Mouse (Mus musculus): ENCODE measurements around the gene Abcb6. TPM values are rescaled to one million over a fixed set of nuclear protein-coding genes. Genes with fewer than 3 reads are reported as not detected.

Abcb6 gene
- polyA plus RNA-seq (2012; rRNA removed): 45.2 and 45.8 TPM in 2 replicates

DNA sequence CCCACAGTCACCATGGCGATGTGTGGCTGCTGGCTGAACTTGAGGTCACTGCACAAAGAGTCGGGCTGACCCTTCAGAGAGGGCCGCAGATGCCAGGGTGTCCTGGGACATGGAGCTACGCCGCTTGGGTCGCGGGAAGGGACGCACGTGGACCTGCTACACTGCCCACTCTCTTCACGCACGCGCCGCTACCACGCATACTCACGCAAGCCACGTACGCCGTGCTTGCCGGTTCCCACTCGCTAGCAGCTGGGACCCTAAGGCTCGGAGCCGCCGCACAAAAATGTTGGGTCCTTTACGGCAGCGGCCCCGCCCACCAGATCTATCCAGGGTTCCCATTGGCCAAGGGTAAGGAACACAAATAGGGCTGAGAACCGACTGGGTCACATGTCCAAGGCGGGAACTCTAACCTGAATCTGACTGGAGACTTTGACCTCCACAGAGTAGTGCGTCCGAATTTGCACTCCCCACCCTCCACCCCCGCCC, at the start of gene Abcb6:
TSS of gene Abcb6 (minus strand) at position 288 of the 486 bp plus-strand sequence.

DNA sequence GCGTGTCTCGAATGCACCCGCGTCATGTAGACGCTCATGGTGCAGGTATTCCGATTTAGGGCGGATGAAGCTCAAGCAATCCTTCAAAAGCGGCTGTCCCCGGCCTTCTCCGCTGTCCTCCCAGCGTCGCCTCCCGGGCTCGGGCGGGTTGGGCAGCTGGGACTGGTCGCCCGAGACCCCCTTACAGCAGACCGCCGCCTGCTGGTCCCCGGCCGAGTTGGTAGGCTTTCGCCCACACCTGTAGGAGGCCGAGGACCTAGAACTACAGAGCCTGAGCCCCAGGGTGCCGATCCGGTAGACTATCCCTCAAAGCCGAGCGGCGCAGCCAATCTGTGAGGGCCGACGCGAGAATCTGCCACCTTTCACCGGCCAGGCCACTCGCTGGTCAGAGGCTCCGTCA, 39.3 kb upstream of the Abcb6 start, which contains the start of gene Tuba4a:
TSS of gene Tuba4a (minus strand) at position 335 of the 400 bp plus-strand sequence.

DNA sequence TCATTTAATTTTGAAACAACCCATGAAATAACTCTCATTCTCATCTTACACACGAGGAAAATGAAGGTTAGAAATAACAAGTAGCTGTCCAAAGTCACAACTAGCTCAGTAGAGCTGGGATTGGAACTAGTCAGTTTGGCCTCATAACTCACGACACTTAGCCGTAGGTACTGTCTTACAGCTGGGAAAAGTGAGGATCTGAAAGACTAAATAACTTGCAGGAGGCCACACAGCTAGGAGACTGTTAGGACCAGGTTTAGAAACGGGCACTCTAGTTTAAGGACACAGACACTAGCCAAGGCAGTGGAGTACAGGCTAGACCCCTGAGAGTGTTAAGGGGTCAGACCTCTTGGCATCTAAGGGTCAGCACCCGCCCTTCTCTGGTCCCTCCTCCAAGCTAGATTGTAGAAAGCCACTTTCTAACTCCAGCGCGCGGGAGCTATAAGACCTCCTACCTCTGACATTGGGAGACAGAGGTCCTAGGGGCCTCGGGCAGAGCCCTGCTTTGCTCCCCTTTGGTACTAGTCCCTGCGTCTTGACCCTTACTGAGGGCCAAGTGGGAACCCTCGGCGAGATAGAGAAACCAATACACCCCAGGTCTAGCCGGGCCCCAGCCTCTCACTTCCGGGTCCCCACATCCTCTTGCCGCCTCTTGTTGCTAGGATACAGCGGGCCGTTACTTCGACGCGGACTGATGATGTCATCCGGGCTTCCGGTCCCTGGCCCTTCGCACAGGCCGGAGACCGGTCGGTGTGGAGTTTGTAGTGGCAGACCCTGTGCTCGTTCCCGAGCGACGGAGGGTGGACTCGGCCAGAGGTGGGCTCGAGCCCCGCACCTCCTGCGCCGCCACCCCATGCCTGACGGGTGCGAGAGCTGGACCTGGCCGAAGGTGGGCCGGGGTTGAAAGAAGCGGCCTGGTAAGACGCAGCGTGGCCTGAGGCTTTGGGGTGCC, 30.2 kb upstream of the Abcb6 start, which contains the start of the genes Glb1l and Stk16:
TSS of gene Glb1l (minus strand) at position 678 of the 952 bp plus-strand sequence.
TSS of gene Stk16 (plus strand) at position 703 of the 952 bp plus-strand sequence.

DNA sequence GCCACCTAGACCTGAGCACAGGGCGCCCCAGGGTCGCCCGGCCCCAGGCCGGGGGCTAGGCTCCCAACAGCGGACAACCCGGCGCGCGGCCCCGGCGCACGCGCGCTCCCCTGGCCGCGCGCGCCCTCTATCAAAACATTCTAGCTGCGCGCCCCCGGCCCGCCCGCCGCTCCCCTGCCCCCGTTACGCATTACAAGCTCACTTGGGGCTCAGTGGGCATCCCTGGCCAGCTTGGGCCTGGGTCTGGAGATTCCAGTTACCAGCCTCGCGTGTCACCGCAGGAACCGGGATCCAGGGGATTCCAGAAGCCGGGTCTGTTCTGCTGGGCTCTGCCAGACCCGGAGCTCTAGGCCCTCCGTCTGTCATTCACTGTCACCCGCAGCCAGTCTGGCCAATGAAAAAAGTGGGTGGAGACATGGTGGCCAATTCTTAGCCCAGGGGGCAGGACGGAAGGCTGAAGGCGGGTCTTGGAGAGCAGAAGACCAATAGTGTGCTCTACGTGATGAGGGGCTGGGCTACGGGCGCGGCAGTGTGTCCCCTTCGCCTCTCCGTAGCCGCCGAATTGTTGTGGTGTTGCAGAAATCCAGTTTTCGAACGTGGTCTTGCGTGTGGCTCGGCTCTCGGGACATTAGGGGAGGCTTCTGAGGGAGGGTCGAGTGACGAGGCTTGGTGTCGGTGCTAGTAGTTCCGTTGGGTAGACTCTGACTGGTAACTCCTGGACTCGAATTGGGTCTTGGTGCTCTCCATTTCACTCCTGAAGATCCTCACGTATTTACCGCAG, 11.6 kb upstream of the Abcb6 start, which contains the start of the genes Ankzf1 and Atg9a:
TSS of gene Ankzf1 (plus strand) at position 530 of the 781 bp plus-strand sequence.
TSS of gene Atg9a (minus strand) at position 575 of the 781 bp plus-strand sequence.

DNA sequence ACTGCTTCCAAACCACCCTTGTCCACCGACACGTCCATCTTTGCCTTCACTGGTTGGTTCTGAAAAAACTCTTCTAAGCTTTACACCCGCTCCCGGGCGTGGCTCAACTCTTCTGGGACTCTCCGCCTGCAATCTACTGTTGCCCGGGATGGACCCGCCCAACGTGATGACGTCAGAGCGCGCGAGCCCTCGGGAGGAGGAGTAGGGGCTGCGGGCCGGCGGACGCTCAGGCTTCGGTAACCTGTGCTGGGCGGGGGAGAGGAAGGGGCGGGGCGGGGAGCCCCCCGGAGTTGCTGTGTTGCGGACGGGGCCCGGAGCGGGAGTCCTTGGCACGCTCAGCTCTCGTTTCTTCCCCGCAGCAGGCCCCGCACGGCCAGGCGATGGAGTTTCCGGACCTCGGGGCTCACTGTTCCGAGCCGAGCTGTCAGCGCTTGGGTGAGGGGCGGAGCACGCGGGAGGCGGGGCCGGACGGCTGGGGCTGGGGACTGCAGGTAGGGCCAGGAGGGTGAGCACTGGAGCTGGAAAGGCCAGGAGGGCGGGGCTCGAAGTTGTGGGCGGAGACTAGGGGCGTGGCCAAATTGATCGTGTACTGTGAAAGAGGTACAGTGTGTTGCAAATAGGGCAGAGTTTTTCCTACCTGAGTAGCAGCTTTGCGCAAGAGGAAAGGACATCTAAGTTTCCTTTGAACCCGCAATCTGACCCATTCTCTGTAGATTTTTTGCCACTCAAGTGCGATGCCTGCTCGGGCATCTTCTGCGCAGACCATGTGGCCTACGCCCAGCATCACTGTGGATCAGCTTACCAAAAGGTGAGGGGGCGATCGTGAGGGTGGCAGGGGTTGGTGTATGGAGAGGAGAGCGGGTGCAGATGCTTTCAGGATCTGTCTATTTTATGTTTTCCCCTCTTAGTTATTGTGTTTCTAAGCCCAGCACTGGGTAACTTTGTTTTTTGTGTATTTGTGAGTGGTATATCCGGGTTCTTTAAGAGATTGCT, 11.4 kb downstream of the Abcb6 start, which contains the start of gene Zfand2b:
TSS of gene Zfand2b (plus strand) at position 175 of the 993 bp plus-strand sequence.

DNA sequence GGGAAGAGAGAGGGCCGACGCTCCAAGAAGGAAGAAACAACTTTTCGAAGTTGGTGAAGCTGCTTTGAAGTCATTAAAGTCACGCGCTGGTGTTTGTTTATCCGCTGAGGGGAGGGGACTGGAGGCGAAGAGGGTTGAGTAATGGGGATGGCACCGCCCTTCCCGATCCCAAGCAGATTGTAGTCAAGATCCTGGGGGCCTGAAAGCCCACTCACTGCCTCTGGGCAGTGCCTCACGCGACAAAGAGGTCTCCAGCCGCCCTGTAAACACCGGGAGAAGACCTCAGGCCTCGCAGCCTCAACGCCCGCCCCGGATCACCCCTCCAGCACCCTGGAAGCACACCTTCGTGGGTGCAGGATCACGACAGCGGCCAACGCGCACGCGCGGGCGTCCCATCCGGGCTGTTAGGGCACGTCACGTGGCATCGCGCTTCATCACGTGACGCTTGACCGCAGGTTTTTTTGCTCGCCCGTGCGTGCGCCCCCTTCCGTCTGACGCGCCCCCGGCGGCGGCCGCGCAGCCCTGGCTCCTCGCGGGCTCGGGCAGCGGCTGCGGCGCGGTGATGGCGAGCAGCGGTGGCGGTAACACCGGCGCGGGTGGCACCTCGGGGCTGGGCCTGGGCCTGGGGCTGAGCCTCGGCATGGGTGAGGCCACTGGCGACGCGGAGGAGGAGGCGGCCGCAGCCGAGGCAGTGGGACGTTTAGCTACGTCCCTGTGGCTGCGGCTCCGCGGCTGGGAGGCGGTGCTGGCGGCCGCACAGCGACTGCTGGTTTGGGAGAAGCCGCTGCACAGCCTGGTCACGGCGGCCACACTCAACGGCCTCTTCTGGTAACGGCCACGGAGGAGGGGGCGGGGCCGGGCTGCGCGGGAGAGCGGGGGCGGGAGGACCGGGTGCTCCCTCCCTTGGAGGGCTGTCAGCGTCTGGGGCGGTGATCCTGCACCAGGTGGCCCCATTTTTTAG, 37.6 kb downstream of the Abcb6 start, which contains the start of the genes Cnppd1 and Retreg2:
TSS of gene Cnppd1 (minus strand) at position 411 of the 961 bp plus-strand sequence.
TSS of gene Retreg2 (plus strand) at position 478 of the 961 bp plus-strand sequence.

DNA sequence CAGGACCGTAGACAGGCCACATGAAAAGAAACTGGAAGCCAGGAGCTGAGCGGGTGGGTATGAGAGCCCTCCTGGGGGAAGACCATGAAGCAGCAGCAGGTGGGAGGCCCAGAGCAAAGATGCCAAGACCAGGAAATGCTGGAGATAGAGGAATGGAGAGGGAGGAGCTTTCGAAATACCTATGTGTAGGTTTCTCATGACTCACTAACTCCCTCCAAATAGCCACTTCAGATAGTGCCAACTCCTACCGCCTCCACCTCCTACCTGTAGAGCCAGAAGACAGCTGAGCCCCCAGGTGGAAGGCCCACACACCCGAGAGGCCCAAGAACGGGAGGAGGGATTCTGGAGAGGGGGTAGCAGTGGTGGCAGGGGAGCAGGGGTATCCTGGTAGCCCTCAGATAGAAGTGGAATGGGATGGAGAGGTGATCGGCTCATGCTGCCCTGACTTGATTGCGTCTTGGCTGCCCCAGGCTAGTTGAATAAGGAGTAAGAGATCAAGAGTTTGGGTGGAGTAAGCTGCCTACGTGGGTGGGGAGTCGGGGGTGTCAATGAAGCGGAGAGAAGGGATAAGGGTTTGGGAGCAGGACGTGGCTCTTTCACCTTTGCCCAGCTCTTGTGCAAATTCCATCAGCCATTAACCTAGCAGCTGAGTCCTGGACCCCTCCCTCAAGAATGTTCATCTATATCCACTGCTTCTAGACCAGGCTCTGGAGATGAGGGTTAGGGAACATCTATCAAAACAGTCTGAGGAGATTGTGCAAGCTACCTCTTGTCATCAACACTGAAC, 46.6 kb downstream of the Abcb6 start, which contains the start of gene Slc23a3:
TSS of gene Slc23a3 (minus strand) at position 470 of the 787 bp plus-strand sequence.

DNA sequence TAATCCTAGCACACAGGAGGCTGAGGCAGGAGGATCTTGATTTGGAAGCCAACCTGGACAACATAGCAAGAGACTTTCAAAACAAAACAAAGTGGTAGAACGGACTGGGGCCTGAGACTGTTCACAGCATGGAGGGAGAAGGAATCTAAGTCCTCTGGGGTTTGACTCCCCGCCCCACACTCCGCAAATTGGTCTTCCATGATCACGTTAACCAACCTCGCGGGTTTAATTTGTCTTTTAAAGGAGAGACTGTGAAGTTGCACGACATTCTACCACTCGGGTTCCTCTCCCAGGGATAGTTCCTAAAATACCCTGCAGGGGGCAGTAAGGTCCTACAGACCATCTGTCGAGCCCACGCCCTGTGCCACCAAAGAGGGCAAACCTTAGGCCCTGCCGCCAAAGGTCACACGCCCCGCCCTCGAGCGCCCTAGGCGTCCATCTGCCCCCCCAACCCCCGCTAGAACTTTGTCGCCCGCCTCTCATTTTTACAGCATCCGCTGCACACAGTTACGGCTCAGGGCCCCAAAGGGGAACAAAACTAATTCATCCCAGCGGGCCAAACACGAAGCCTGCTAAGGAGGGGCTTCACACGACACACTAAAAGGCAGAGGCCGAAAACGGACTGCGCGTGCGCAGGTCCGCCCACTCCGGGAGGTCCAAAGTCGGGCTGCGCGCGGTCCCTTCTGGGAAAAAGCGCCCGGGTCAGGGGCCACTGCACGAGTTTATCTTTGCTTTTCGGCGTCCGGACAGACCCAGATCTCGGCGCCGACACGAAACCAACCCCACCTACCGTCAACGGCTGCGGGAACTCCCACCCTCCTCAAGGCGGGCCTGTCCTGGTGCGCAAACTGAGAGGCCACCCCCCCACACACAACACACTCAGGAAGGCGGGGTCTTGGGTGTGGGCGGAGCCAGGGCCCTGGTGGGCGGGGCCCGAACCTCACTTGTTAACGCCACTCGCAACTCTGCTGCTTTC, 55.6 kb downstream of the Abcb6 start, which contains the start of gene Nhej1:
TSS of gene Nhej1 (minus strand) at position 855 of the 976 bp plus-strand sequence.

Other genes starting within 250 kb of the Abcb6 start
- gene Cfap65, start 244.8 kb downstream of the Abcb6 start, polyA plus RNA-seq (2012; rRNA removed): 2.9 and 3.7 TPM in 2 replicates
- 0.34 and 0.67 TPM in 2 replicates for gene Ihh, start 228.7 kb downstream of the Abcb6 start, polyA plus RNA-seq (2012; rRNA removed)
- gene Nhej1, start 55.2 kb downstream of the Abcb6 start, polyA plus RNA-seq (2012; rRNA removed): 1.7 and 2.4 TPM in 2 replicates
- gene Slc23a3, start 46.5 kb downstream of the Abcb6 start, polyA plus RNA-seq (2012; rRNA removed): 0.03 and 0.05 TPM in 2 replicates
- 45.7 and 51.1 TPM in 2 replicates for gene Cnppd1, start 37.7 kb downstream of the Abcb6 start, polyA plus RNA-seq (2012; rRNA removed)
- 172 and 179 TPM in 2 replicates for gene Retreg2, start 37.6 kb downstream of the Abcb6 start, polyA plus RNA-seq (2012; rRNA removed)
- 51.1 and 55.2 TPM in 2 replicates for gene Zfand2b, start 11.7 kb downstream of the Abcb6 start, polyA plus RNA-seq (2012; rRNA removed)
- 35.3 and 38.8 TPM in 2 replicates for gene Ankzf1, start 11.8 kb upstream of the Abcb6 start, polyA plus RNA-seq (2012; rRNA removed)
- 57.0 and 62.6 TPM in 2 replicates for gene Atg9a, start 11.8 kb upstream of the Abcb6 start, polyA plus RNA-seq (2012; rRNA removed)
- 35.6 and 40.2 TPM in 2 replicates for gene Glb1l, start 30.4 kb upstream of the Abcb6 start, polyA plus RNA-seq (2012; rRNA removed)
- gene Stk16, start 30.4 kb upstream of the Abcb6 start, polyA plus RNA-seq (2012; rRNA removed): 206 and 218 TPM in 2 replicates
- 15.5 and 16.9 TPM in 2 replicates for gene Tuba4a, start 39.5 kb upstream of the Abcb6 start, polyA plus RNA-seq (2012; rRNA removed)
- gene A630095N17Rik, start 51.7 kb upstream of the Abcb6 start, polyA plus RNA-seq (2012; rRNA removed): not detected in 2 replicates
- 67.4 and 71.2 TPM in 2 replicates for gene Dnajb2, start 56.0 kb upstream of the Abcb6 start, polyA plus RNA-seq (2012; rRNA removed)
- 68.1 and 69.4 TPM in 2 replicates for gene Ptprn, start 84.1 kb upstream of the Abcb6 start, polyA plus RNA-seq (2012; rRNA removed)
- gene Resp18, start 98.0 kb upstream of the Abcb6 start, polyA plus RNA-seq (2012; rRNA removed): 141 and 164 TPM in 2 replicates
- 151 and 153 TPM in 2 replicates for gene Dnpep, start 137.6 kb upstream of the Abcb6 start, polyA plus RNA-seq (2012; rRNA removed)
- gene Des, start 179.9 kb upstream of the Abcb6 start, polyA plus RNA-seq (2012; rRNA removed): 1.0 and 9.6 TPM in 2 replicates
- gene Speg, start 194.9 kb upstream of the Abcb6 start, polyA plus RNA-seq (2012; rRNA removed): 69.0 and 70.9 TPM in 2 replicates

Measured in central nervous system, embryonic 18 days (tissue).